Mouse (Mus musculus): Measurements from ENCODE around the gene Hdgf. TPM values are rescaled to one million over a fixed set of nuclear protein-coding genes. Genes with fewer than 3 reads are reported as not detected.
A peak's percentile ranks its signal among the peaks of the same experiment; 100 is the strongest.

Gene Hdgf
- polyA plus RNA-seq, 1 experiment from 2014 or later, result 165 TPM

DNA sequence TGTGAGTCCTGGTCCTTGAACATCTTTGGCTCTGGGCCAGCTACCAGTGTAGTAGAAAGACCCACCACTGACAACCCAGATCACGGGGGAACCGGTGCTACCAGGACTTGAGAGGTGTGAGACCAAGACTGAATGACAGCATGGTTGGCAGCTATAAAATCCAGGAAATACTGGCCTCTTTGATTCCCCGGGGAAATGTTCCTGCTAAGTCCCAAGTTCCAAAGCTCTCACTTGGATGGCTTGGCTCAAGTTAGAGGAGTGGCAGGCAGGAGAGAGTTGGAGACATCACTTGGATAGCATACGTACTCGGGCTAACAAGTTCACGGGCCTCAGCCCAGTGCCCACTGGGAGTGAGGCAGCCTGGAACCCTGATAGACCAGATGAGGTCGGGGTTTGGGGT is 37.5 kb downstream of the Hdgf start:
- Histone ChIP-seq H3K4me3 (ENCODE audit: low read depth, low read length) (no peak overlapping the region), H3K4me1 (replicated peaks; ENCODE audit: control insufficient read depth, insufficient read depth) (peaks cover 3% of the 10 kb centered on the region), H3K9ac (ENCODE audit: low read length) (no peak overlapping the region), H3K27ac (replicated peaks) (no peak overlapping the region; the same call in 1 of the 2 replicates), H3K27me3 (ENCODE audit: control insufficient read depth, insufficient read depth, low read length) (no peaks in the 10 kb centered on the region), H3K4me2 (replicated peaks; ENCODE audit: low read depth) (no peak overlapping the region), H3K9me3 (ENCODE audit: control insufficient read depth, low read length) (no peaks in the 10 kb centered on the region), H3K36me3 (ENCODE audit: control insufficient read depth, insufficient read depth, low read length) (peaks cover 6% of the 10 kb centered on the region; the same call in 1 of the 2 replicates)
- no peak for ATAC-seq (ENCODE audit: low FRiP score, low TSS enrichment)
- WGBS, result 72% methylated on average over 7 of the region's 7 CpGs
- no peak for DNase-seq (ENCODE audit: low spot score)
- TF ChIP-seq EP300 (optimal IDR thresholded peaks at IDR 0.05) (no peak), CTCF (IDR thresholded peaks at IDR 0.05; ENCODE audit: low read depth) (no peak)

DNA sequence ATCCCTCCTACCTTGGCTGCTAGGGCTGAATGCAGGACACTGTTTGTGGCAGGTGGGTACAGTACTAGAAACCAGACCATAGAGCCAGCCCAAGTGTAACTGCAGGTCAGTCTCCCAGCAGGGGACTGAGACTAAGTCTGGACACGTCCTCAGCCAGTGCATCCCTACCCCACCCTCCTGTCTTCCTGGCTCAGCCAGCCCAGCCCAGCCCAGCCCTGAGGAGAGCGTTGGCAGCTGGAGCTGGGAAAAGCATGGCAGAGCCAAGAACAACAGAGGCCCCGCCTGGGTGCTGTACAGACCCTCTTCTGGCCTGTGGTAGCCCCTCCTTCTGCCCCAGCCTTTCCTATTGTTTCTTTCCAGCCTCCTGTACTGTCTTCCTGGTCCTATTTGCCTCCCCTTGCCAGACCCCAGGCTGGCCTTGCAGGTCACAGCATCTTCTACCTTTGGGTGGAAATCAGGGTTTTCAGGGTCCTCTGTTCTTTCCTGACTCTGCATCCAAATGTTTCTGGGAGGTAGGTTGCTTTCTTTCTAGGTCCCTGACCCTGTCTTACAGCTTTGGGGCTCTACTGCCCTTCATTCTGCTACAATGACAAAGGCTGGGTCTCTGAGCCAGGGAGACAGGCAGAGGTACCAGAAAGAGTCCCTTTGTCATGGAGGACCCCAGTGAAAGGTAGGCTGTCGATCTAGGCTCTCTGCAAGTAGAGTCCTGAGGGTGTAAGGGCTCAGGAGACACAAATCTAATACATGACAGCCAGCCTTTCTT is 38.9 kb downstream of the Hdgf start:
- Histone ChIP-seq H3K4me3 (ENCODE audit: low read depth, low read length) (no peak overlapping the region), H3K9ac (ENCODE audit: low read length) (0 out of 2 replicates have a peak overlapping the region, but pooled peaks have one; percentile 14), H3K27ac (replicated peaks) (no peak overlapping the region), H3K27me3 (ENCODE audit: control insufficient read depth, insufficient read depth, low read length) (no peaks in the 10 kb centered on the region), H3K4me1 (replicated peaks; ENCODE audit: control insufficient read depth, insufficient read depth) (peaks cover 3% of the 10 kb centered on the region), H3K9me3 (ENCODE audit: control insufficient read depth, low read length) (no peaks in the 10 kb centered on the region), H3K4me2 (replicated peaks; ENCODE audit: low read depth) (no peak overlapping the region), H3K36me3 (ENCODE audit: control insufficient read depth, insufficient read depth, low read length) (0 out of 2 replicates have a peak, but pooled peaks cover 3% of the 10 kb centered on the region)
- WGBS, result 19% methylated on average over 3 of the region's 4 CpGs
- ATAC-seq (ENCODE audit: low FRiP score, low TSS enrichment) (peak; percentile 58), DNase-seq (ENCODE audit: low spot score) (peak; percentile 17)
- TF ChIP-seq CTCF (IDR thresholded peaks at IDR 0.05; ENCODE audit: low read depth), result no peak
- no peak for TF ChIP-seq EP300 (optimal IDR thresholded peaks at IDR 0.05)

DNA sequence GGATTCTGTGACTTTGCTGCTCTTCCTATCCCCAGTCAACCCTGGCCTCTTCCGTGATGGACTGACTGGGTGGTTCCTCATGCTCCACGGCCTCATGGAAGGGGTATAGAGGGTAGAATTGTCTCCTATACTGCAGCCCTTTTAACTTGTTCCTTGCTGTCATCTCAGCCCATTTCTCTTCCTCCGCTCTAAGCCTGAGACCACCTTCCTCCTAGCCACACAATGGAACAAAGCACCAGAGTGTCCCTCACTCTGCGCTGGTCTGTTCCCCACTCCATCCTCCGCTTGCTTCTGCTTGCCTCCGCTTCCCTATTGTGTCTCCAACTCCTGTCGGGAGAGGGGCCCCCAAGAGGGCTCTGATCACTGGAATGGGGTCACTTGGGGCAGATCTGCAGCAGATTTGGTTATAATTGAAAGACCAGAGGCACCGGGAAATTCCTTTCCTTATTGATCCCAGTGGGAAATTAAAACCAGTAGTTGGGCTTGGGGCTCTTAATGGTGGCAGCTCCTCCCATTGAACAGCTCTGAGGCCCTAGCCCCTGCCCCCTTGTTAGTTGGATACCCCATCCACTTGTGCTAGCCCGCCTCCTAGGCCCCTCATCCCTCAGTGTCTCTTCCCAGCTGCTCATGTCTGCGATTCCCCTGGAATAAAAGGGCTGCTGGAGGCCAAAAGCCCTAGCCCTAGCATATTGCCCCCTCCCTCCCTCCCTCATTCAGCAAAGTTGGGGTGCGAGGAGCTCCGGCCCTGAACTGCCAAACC is 39.8 kb downstream of the Hdgf start:
- Histone ChIP-seq H3K4me1 (replicated peaks; ENCODE audit: control insufficient read depth, insufficient read depth) (peaks cover 3% of the 10 kb centered on the region), H3K27me3 (ENCODE audit: control insufficient read depth, insufficient read depth, low read length) (no peaks in the 10 kb centered on the region), H3K4me2 (replicated peaks; ENCODE audit: low read depth) (no peak overlapping the region), H3K9ac (ENCODE audit: low read length) (no peak overlapping the region), H3K9me3 (ENCODE audit: control insufficient read depth, low read length) (no peaks in the 10 kb centered on the region), H3K27ac (replicated peaks) (no peak overlapping the region), H3K36me3 (ENCODE audit: control insufficient read depth, insufficient read depth, low read length) (0 out of 2 replicates have a peak, but pooled peaks cover 3% of the 10 kb centered on the region), H3K4me3 (ENCODE audit: low read depth, low read length) (no peak overlapping the region)
- DNase-seq (ENCODE audit: low spot score) (no peak), ATAC-seq (ENCODE audit: low FRiP score, low TSS enrichment) (no peak)
- TF ChIP-seq EP300 (optimal IDR thresholded peaks at IDR 0.05), result no peak
- TF ChIP-seq CTCF (IDR thresholded peaks at IDR 0.05; ENCODE audit: low read depth), result no peak
- 44% methylated on average over 12 of the region's 12 CpGs for WGBS

DNA sequence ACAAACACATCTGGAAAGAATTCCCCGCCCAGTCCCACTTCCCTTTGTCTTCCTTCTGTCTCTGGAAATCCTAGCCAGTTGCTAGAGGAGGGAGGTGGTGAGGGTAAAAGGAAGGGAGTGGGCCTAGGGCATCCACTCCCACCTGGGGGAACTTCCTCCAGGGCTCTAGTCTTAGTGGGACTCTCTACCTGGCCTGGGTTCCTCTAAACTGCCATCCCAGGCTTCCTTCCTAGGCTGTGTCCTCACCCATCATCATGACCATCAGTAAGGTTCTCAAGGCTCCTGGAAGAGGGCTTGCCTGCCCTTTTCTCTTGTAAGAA is 40.4 kb downstream of the Hdgf start:
- Histone ChIP-seq H3K4me1 (replicated peaks; ENCODE audit: control insufficient read depth, insufficient read depth) (peaks cover 3% of the 10 kb centered on the region), H3K4me3 (ENCODE audit: low read depth, low read length) (no peak overlapping the region), H3K9ac (ENCODE audit: low read length) (no peak overlapping the region), H3K36me3 (ENCODE audit: control insufficient read depth, insufficient read depth, low read length) (0 out of 2 replicates have a peak, but pooled peaks cover 3% of the 10 kb centered on the region), H3K9me3 (ENCODE audit: control insufficient read depth, low read length) (no peaks in the 10 kb centered on the region), H3K4me2 (replicated peaks; ENCODE audit: low read depth) (no peak overlapping the region), H3K27ac (replicated peaks) (no peak overlapping the region), H3K27me3 (ENCODE audit: control insufficient read depth, insufficient read depth, low read length) (no peaks in the 10 kb centered on the region)
- WGBS, result 50% methylated on average over 1 of the region's 1 CpGs
- no peak for TF ChIP-seq EP300 (optimal IDR thresholded peaks at IDR 0.05)
- DNase-seq (ENCODE audit: low spot score) (no peak), ATAC-seq (ENCODE audit: low FRiP score, low TSS enrichment) (no peak)

DNA sequence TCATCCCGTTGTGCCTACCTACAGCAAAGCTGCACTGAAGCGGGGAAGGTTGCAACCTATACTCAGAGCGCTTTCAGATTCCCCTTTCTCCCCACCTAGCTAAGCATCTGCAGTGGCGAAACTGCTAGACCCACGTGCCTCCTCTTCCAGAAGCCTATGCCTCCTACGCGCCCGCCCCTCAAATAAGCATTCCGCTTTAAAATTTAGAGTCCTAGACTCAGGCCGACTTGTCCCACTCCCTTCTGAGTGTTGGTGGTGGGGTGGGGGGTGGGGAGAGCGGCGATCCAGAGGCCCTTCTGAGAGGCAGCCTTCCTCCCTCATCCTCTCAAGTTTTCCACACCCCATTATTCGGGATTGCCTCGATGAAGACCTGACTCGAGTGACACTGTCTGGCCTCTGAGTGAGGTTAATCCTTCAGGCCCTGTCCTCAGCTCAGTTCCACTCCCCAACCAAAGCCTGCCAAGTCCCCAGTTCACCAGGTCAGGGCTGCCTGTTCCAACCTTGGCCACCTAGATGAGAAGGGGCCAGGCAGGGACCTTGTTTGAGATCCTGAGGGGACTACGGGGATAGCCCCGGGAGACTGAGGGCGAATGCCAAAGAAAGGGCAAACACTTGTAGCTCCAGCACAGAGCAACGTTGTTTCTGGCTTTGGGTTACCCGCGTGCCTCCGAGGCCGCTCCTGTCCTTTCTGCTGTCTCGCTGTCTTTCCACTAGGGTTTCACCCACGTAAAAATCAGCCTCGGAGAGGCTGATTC is 41.1 kb downstream of the Hdgf start:
- Histone ChIP-seq H3K4me1 (replicated peaks; ENCODE audit: control insufficient read depth, insufficient read depth) (peaks cover 3% of the 10 kb centered on the region), H3K9ac (ENCODE audit: low read length) (0 out of 2 replicates have a peak overlapping the region, but pooled peaks have one; percentile 31), H3K9me3 (ENCODE audit: control insufficient read depth, low read length) (no peaks in the 10 kb centered on the region), H3K4me3 (ENCODE audit: low read depth, low read length) (peak overlapping the region; percentile 22), H3K27ac (replicated peaks) (no peak overlapping the region), H3K4me2 (replicated peaks; ENCODE audit: low read depth) (peak overlapping the region; percentile 50), H3K27me3 (ENCODE audit: control insufficient read depth, insufficient read depth, low read length) (no peaks in the 10 kb centered on the region), H3K36me3 (ENCODE audit: control insufficient read depth, insufficient read depth, low read length) (0 out of 2 replicates have a peak, but pooled peaks cover 3% of the 10 kb centered on the region)
- TF ChIP-seq EP300 (optimal IDR thresholded peaks at IDR 0.05), result no peak
- no peak for TF ChIP-seq CTCF (IDR thresholded peaks at IDR 0.05; ENCODE audit: low read depth)
- DNase-seq (ENCODE audit: low spot score) (no peak), ATAC-seq (ENCODE audit: low FRiP score, low TSS enrichment) (no peak)
- WGBS, result 14% methylated on average over 26 of the region's 26 CpGs

Data from stomach, postnatal 0 days (tissue).